Mouse (Mus musculus): ENCODE measurements at regions not wholly inside any gene's neighbourhood (a gene's known extent, or its start where the extent isn't known, plus 50 kb on each side); places are given as distances from the start of the nearest gene placed in this dataset.

- TF ChIP-seq MAFK (IDR thresholded peaks at IDR 0.05; ENCODE audit: insufficient read depth, low read depth, low read length) (no peak), ZC3H11A (IDR thresholded peaks at IDR 0.05; ENCODE audit: borderline replicate concordance, low read depth, low read length) (no peak), HCFC1 (IDR thresholded peaks at IDR 0.05; ENCODE audit: borderline replicate concordance, insufficient read depth, low read length) (no peak), ZNF384 (IDR thresholded peaks at IDR 0.05; ENCODE audit: low read depth, low read length) (no peak), CHD2 (IDR thresholded peaks at IDR 0.05; ENCODE audit: low read depth, low read length) (no peak)
Observed at GRCm38 (mm10) chr9:60989670-60990391, 195.5 kb downstream of the Uaca start.

Measured in ES-E14 (cell line).